Mouse (Mus musculus) fibroblast of lung, adult 2 months (primary cell): ENCODE results near the gene Klhdc8a.
A peak's percentile ranks its signal among the peaks of the same experiment; 100 is the strongest.
"Not testable (repeated sequence)": the region's sequence is repeated elsewhere in the genome, so short reads cannot be mapped to it uniquely, and the experiment has no call there.

Experiments used
- DNase-seq: peaks from one replicate; pipeline ENCODE4 v3.0.0-alpha.2; 2011; ENCODE audit warnings: low read depth

The Klhdc8a gene

GRCm38 (mm10) chr1:132345514-132345913, 47.1 kb downstream of the Klhdc8a start:
- no peak for DNase-seq

GRCm38 (mm10) chr1:132346134-132346851, 47.9 kb downstream of the Klhdc8a start:
- no peak for DNase-seq

GRCm38 (mm10) chr1:132346951-132347350, 48.5 kb downstream of the Klhdc8a start:
- no peak for DNase-seq

GRCm38 (mm10) chr1:132348401-132348800, 50.0 kb downstream of the Klhdc8a start:
- no peak for DNase-seq

GRCm38 (mm10) chr1:132349049-132349448, 50.6 kb downstream of the Klhdc8a start:
- DNase-seq = not testable (repeated sequence)

GRCm38 (mm10) chr1:132349601-132350000, 51.2 kb downstream of the Klhdc8a start:
- not testable (repeated sequence) for DNase-seq

- DNase-seq = no peak
These were observed 52.6 kb downstream of the Klhdc8a start for GRCm38 (mm10) chr1:132351058-132351457.

GRCm38 (mm10) chr1:132353389-132353788, 55.0 kb downstream of the Klhdc8a start:
- DNase-seq = no peak

- DNase-seq = no peak
These were observed 55.8 kb downstream of the Klhdc8a start for GRCm38 (mm10) chr1:132354234-132354633.

- no peak for DNase-seq
These were observed 56.8 kb downstream of the Klhdc8a start for GRCm38 (mm10) chr1:132355162-132355601.

GRCm38 (mm10) chr1:132355841-132356242, 57.4 kb downstream of the Klhdc8a start:
- peak; percentile 89 for DNase-seq

GRCm38 (mm10) chr1:132356841-132357240, 58.4 kb downstream of the Klhdc8a start:
- no peak for DNase-seq
